Mouse (Mus musculus) hematopoietic stem cell, adult 5-6 weeks (primary cell): ENCODE data around the gene Bbip1. TPM values are rescaled to one million over a fixed set of nuclear protein-coding genes. Genes with fewer than 3 reads are reported as not detected.
"Not testable (repeated sequence)": the region's sequence is repeated elsewhere in the genome, so short reads cannot be mapped to it uniquely, and the experiment has no call there.

Experiments
- ATAC-seq, 2 experiments: fragments of 125-278 bp in 1 of 2; replicated peaks in 1 of 2; 2 replicates each; pipeline ENCODE4 v1.8.0; 2016 to 2017; ENCODE audit warnings: inconsistent platforms in 2 of 2, mild to moderate bottlenecking in 2 of 2, moderate number of reproducible peaks in 2 of 2, low read depth in 1 of 2, moderate TSS enrichment in 1 of 2; ENCODE audit not compliant: low FRiP score in 2 of 2, poor library complexity in 2 of 2, severe bottlenecking in 2 of 2, insufficient read depth in 1 of 2, low TSS enrichment in 1 of 2
- total RNA-seq: library from RNA; stranded (forward); fragments of 172-1452, 232-1000 nt; gene quantifications from 2 replicates; pipeline ENCODE4 v1.2.3, GENCODE M21; 2017

The Bbip1 gene
- 43.6 and 47.7 TPM in 2 replicates for total RNA-seq

DNA sequence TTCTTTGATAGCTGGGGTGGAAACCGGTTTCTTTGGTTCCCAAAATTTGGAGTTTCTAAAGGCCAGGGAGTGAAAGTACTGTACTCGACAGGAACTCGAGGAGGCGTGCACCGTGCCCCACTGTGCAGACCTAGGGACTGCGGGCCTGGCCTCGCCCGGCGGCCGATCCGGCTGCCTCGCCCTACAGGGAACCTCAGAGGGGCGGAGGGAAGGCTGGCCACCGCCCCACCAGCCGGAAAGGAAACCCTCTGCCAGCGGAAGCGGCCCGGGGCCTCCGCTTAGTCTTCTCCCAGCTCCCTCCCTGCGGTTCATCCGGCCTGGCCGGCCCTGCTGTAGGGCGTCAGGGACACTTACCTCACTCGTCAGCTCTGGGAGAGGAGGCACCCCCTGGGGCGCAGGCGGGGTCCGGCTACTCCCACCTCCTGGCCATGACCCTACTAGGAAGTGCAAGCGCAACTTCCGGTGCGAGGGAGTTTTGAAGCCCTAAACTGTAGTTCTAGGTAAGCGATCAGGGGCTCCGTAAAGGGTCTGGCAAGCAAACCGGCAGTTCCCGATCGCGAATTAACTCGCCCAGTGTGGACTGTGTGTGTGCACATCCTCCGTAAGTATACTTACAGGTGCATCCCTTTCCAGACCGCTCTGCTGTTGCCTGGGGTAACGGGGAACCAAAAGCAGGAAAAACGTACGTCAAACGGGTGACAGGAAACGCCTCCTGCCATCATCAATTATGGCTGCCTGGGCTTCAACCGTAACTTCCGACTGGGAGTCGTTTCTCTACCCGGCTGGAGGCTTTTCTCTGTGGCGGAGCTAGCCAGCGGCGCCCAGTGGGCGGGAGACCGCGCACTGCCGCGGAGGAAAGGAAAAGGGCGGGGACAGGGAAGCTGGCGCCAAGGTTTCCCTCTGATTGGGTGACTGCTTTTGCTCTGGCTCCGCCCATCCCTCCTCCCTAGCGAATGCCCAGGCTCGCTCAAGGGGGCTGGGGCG is at the start of gene Bbip1, which contains the start of gene Shoc2:
Bbip1 (minus strand) TSS at position 826 of the 984 bp plus-strand sequence.
Shoc2 (plus strand) TSS at position 505 of the 984 bp plus-strand sequence.
- peak; percentile 85 to 89 for ATAC-seq

GRCm38 (mm10) chr19:53993860-53994259 is 49.4 kb upstream of the Bbip1 start:
- no peak for ATAC-seq

GRCm38 (mm10) chr19:53990538-53990937 is 46.1 kb upstream of the Bbip1 start:
- ATAC-seq = no peak

DNA sequence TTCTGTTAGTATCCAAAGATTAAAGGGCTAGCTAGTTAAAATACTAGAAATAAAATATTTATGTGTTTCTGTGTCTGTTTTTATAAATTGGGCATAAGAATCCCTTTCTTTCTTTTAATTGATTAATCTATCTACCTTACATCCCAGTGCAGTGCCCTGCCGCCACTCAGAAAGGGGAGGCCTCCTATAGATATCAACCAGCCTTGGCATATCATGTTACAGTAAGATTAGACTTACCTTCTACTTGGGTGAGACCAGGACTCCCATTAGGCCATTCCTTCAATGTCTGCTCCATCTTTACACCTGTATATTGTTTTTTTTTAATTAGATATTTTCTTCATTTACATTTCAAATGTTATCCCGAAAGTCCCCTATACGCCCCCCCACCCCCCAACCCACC is 40.2 kb upstream of the Bbip1 start:
- no peak for ATAC-seq

DNA sequence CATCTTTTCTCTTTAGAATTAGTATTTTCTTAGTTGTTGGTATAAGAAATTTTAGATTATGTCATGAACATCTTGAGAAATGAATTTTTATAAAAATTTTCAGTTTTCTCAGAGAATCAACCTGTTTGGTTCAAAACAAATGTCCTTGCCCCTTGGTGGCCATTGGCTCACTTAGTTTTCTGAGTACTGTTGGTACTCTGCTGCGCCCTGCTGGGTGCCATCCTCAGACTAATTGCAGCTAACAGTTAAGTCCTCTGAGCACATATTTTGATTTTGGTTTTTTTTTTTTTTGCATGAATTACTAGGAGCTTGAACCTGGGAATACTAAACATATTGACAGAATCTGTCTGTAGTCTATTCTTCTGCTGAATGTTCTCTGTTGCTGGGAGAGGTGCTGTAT is 38.9 kb upstream of the Bbip1 start:
- ATAC-seq = peak in 1 of 2 experiments; percentile 46; a peak in 1 of 4 replicates

DNA sequence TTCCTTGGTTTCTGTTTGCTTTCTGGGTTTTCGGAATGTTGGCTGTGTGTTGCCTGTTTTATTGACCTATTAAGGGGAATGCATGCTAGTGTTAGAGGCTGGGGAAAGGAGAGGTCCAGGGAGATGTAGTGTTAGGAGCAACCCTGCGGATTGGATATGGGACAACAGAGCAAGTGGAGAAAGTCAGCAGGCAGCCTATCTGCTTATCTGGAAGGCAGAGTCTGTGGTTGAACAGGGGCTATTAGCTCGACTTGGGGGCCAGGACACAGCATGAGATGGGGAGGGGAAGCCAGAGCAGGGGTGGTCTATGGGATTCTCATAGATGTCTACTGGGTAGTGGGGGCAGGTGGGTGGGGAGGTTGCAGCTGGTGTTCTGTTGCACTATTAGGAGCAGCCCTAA is 37.6 kb upstream of the Bbip1 start:
- ATAC-seq = no peak

- no peak for ATAC-seq
Observed at GRCm38 (mm10) chr19:53973656-53974055, 29.2 kb upstream of the Bbip1 start.

DNA sequence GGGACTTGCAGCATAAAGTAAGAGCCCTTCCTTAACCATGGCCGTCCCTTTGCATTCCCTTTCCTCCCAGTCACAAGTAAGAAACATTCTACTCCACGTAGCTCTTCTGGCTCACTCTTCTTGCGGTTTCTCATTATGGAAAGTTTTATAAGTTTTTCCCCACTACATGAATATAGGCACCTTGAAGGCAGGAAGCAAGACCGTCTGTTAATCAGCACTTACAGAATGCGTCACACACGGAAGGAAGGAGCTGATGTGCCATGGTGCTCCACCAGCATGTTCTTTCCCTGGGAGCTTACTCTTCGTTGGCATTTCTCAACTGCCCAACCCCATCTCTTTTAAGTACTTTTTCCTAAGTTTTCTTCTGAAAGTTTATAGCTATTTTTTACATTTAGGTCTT is 27.5 kb upstream of the Bbip1 start:
- ATAC-seq = peak; percentile 75 to 82

DNA sequence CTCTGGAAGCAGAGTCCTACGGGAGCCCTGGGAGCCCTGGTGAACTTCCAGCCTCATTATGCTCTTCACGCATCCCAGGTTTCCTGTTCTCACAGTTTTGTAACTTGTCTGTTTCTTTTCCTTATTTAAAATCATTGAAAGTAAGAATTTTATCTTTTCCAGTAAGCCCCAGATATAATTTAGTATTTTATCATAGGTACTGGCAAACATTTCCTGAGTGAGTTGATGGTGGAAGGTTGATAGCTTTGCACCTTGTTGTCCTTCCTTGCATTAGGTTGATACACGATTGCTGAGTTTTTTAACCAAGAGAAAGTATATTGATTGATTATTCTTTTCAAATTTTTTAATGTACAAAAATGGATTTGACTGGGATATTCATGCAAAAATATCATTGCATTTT is 24.8 kb upstream of the Bbip1 start:
- ATAC-seq = no peak

DNA sequence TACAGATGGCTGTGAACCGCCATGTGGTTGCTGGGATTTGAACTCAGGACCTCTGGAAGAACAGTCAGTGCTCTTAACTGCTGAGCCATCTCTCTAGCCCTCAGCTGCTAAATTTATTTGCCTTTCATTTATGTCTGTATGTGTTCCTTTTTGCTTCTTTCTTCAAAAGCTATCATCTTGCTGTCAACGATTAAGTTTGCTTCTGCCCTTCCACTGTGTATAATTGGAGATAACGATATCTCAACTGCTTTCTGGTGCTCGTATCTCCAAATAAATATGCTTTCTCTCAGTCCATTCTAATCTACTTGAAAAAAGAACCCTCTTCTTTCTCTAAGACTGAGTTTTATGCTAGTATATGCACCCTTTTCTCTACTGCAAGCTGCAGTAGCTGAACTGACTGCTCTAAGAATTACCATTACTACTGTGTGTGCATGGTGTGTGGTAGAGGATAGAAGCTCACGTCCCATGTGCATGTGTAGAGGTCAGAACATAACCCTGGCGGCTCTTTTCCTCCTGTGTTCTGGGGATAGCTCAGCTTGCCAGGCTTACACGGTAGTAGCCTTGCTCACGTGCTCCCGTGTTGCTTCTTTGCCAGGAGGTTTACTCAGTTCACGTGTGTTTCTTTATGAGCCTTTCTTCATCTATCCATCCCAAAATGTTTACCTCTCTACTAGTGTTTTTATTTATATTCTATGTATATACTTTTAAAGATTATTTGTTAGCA is 20.6 kb upstream of the Bbip1 start:
- peak in 1 of 2 experiments; percentile 36; a peak in 1 of 4 replicates for ATAC-seq

DNA sequence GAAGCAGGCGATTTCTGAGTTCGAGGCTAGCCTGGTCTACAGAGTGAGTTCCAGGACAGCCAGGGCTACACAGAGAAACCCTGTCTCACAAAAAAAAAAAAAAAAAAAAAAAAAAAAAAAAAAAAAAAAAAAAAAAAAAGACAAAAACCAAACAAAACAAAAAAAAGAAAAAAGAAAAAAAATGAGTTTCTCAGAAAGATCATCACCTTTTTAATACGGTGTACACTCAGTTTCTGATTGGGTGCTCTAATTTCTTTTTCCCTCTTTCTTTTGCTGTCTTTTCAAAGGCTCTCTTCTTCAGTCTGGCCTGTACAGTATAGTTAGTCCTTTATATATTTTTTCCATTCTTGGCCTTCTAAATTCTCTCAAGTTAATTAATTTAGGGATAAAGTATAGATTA is 19.9 kb upstream of the Bbip1 start:
- not testable (repeated sequence) for ATAC-seq

DNA sequence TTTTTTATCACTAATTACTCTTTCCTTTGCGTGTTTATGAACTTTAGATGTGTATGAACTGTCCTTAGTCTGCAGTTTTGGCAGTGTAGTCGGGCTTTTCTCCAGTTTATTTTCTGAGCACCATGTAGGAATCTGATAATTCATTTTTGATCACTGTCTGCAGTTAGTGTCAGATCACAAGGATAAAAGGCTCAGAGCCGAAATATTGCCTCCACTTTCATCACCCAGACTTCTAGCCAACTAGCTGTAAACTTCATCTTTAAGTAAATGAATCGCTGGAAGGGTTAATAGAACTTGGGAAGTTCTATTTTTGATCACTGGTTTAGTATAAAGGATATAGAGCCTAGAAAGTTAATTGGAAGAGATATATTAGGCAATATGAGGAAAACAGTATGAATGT is 18.1 kb upstream of the Bbip1 start:
- no peak for ATAC-seq

- no peak for ATAC-seq
Observed at GRCm38 (mm10) chr19:53957513-53957912, 13.1 kb upstream of the Bbip1 start.

DNA sequence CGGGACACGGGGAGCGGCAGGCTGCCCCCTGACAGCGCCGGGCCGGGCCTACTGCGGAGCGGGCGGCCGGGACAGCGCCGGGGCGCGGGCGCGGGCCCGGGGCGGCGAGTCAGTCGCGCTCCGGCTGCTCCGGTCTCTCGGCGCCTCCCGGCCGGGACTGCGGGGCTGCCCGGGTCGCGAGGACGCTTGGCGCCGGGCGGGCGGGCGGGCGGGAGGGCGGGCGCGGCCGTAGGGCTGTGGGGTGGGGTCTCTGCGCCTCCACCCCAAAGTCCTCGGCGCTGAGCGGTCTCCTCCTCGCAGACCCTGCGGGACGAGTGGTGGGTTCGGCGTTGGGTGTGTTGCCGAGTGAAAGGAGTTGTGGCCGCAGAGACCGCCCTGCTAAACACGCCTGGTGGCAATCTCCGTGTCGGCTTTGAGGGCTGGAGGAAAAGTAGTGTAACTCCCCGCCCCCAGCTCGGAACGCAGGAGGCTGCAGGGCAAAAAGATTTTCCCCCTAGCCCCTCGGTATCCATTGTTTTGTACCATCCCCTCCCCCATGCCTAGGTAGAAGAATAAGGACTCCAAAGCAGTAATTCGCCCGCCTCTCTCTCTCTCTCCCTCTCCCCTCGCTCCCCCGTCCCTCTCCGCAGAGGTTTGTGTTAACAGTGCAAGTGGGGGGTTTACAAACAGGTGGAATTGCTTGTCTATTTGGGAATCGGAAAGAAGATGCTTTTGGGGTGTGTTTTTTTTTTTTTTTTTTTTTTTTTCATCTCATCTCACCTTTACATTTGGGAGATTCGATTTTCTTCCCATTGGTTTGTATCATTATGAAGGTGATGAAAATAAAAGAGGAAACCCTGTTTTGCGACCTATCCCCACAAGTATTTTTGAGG is 980 bp upstream of the Bbip1 start:
- 0 out of 4 replicates have a peak, but pooled peaks of 1 of the 2 experiments have one; percentile 9 for ATAC-seq

- ATAC-seq = no peak
Observed at GRCm38 (mm10) chr19:53944786-53945169, 351 bp upstream of the Bbip1 start.

GRCm38 (mm10) chr19:53942342-53942741 is 2.1 kb downstream of the Bbip1 start:
- no peak for ATAC-seq

- ATAC-seq = no peak
Observed at GRCm38 (mm10) chr19:53941139-53941538, 3.3 kb downstream of the Bbip1 start.
